Mouse (Mus musculus) hindbrain, embryonic 13.5 days (tissue): ENCODE data around the gene Wdhd1. TPM values are rescaled to one million over a fixed set of nuclear protein-coding genes. Genes with fewer than 3 reads are reported as not detected.

Experiments
- ATAC-seq: fragments of 200-750 bp; cut with Nextera tagmentation; 2 replicates; pipeline ENCODE4 v1.8.0; 2017; ENCODE audit warnings: moderate TSS enrichment; ENCODE audit not compliant: low FRiP score
- H3K27ac ChIP-seq: fragments of 300-500 bp; sonication (generic); 2 replicates; pipeline ENCODE4 v1.5.1; 2015; ENCODE audit warnings: inconsistent platforms, mild to moderate bottlenecking, moderate library complexity
- H3K27me3 ChIP-seq: fragments of 300-500 bp; sonication (generic); 2 replicates; pipeline ENCODE4 v1.6.1; 2015; ENCODE audit warnings: mild to moderate bottlenecking, inconsistent platforms
- H3K36me3 ChIP-seq: fragments of 300-500 bp; sonication (generic); 2 replicates; pipeline ENCODE4 v1.6.1; 2015; ENCODE audit warnings: mild to moderate bottlenecking, inconsistent platforms
- H3K4me1 ChIP-seq: fragments of 300-500 bp; sonication (generic); replicated peaks from 2 replicates; pipeline ENCODE4 v1.6.1; 2015; ENCODE audit warnings: inconsistent platforms
- H3K4me2 ChIP-seq: fragments of 300-500 bp; sonication (generic); 2 replicates; pipeline ENCODE4 v1.6.1; 2015; ENCODE audit warnings: inconsistent platforms, mild to moderate bottlenecking, moderate library complexity
- H3K4me3 ChIP-seq: fragments of 300-500 bp; sonication (generic); 2 replicates; pipeline ENCODE4 v1.5.1; 2015; ENCODE audit warnings: mild to moderate bottlenecking, inconsistent platforms
- H3K9ac ChIP-seq: fragments of 300-500 bp; sonication (generic); 2 replicates; pipeline ENCODE4 v1.6.1; 2015; ENCODE audit warnings: mild to moderate bottlenecking, inconsistent platforms
- H3K9me3 ChIP-seq: fragments of 300-500 bp; sonication (generic); 2 replicates; pipeline ENCODE4 v1.6.1; 2016; ENCODE audit warnings: inconsistent platforms
- WGBS: fragments of 180-500 bp; shearing (Covaris S2); methylation state at CpG from one replicate; pipeline ENCODE4 v1.1.7; 2015; 5-methylcytosine and 5-hydroxymethylcytosine counted together
- polyA plus RNA-seq: library from polyadenylated mRNA; unstranded; fragments of >200 nt; fragmentation: Nextera tagmentation; extraction: Ambion mirVana; gene quantifications from 2 replicates; pipeline ENCODE4 v1.2.1, GENCODE M21; 2015

The Wdhd1 gene
- polyA plus RNA-seq, 1 experiment from 2014 or later = 17.7 TPM

- Histone ChIP-seq H3K27ac (peak overlapping the region; percentile 99), H3K27me3 (no peaks in the 10 kb centered on the region), H3K36me3 (no peaks in the 10 kb centered on the region), H3K4me1 (peaks cover 42% of the 10 kb centered on the region), H3K4me3 (peak overlapping the region; percentile 94), H3K9ac (peak overlapping the region; percentile 96), H3K4me2 (peak overlapping the region; percentile 89), H3K9me3 (no peaks in the 10 kb centered on the region)
- under 1% methylated on average over 24 of the region's 38 CpGs for WGBS
- ATAC-seq = peak; percentile 90
Measured at GRCm38 (mm10) chr14:47298408-47298792, 21.7 kb upstream of the Wdhd1 start.

- Histone ChIP-seq H3K4me3 (peak within 1 kb of the TSS; percentile 94), H3K36me3 (no peaks in the 10 kb centered on the region), H3K27ac (peak within 1 kb of the TSS; percentile 99), H3K9me3 (no peaks in the 10 kb centered on the region), H3K9ac (peak within 1 kb of the TSS; percentile 96), H3K4me2 (peak within 1 kb of the TSS; percentile 89), H3K27me3 (no peaks in the 10 kb centered on the region), H3K4me1 (peaks cover 39% of the 10 kb centered on the region)
- 2% methylated on average over 34 of the region's 34 CpGs for WGBS
- peak; percentile 94 for ATAC-seq
Measured at GRCm38 (mm10) chr14:47297785-47298407, 21.2 kb upstream of the Wdhd1 start, which contains the start of gene Mapk1ip1l. Gene Mapk1ip1l (plus strand): TSS chr14:47298266.

- Histone ChIP-seq H3K36me3 (no peaks in the 10 kb centered on the region), H3K9ac (no peak overlapping the region), H3K4me3 (no peak overlapping the region), H3K4me1 (peaks cover 28% of the 10 kb centered on the region), H3K9me3 (no peaks in the 10 kb centered on the region), H3K27ac (no peak overlapping the region), H3K27me3 (no peaks in the 10 kb centered on the region), H3K4me2 (no peak overlapping the region)
- 82% methylated on average over 2 of the region's 2 CpGs for WGBS
- no peak for ATAC-seq
Measured at GRCm38 (mm10) chr14:47296232-47296631, 19.6 kb upstream of the Wdhd1 start.

- no peak overlapping the region for H3K4me2 ChIP-seq
- WGBS = 48% methylated on average over 4 of the region's 4 CpGs
- H3K9ac ChIP-seq = no peak overlapping the region
- no peaks in the 10 kb centered on the region for H3K27me3 ChIP-seq
- H3K4me3 ChIP-seq = no peak overlapping the region
- H3K36me3 ChIP-seq = peaks cover 9% of the 10 kb centered on the region
- no peak overlapping the region for H3K27ac ChIP-seq
- no peaks in the 10 kb centered on the region for H3K9me3 ChIP-seq
- ATAC-seq = no peak
- H3K4me1 ChIP-seq = peaks cover 10% of the 10 kb centered on the region
Measured at GRCm38 (mm10) chr14:47294136-47294535, 17.5 kb upstream of the Wdhd1 start.

- H3K27ac ChIP-seq = no peak overlapping the region
- H3K4me1 ChIP-seq = 0 out of 2 replicates have a peak, but pooled peaks cover 3% of the 10 kb centered on the region
- WGBS = 83% methylated on average over 1 of the region's 1 CpGs
- no peaks in the 10 kb centered on the region for H3K27me3 ChIP-seq
- ATAC-seq = no peak
- H3K4me3 ChIP-seq = no peak overlapping the region
- H3K9me3 ChIP-seq = no peaks in the 10 kb centered on the region
- H3K4me2 ChIP-seq = no peak overlapping the region
- no peak overlapping the region for H3K9ac ChIP-seq
- peaks cover 9% of the 10 kb centered on the region for H3K36me3 ChIP-seq
Measured at GRCm38 (mm10) chr14:47291772-47292171, 15.1 kb upstream of the Wdhd1 start.

- 89% methylated on average over 5 of the region's 5 CpGs for WGBS
- Histone ChIP-seq H3K9me3 (no peaks in the 10 kb centered on the region), H3K4me1 (no peaks in the 10 kb centered on the region; the same call in 1 of the 2 replicates), H3K36me3 (peaks cover 9% of the 10 kb centered on the region), H3K27me3 (no peaks in the 10 kb centered on the region), H3K4me3 (no peak overlapping the region), H3K4me2 (no peak overlapping the region), H3K9ac (no peak overlapping the region), H3K27ac (no peak overlapping the region)
- ATAC-seq = no peak
Measured at GRCm38 (mm10) chr14:47287021-47287420, 10.4 kb upstream of the Wdhd1 start.

- no peaks in the 10 kb centered on the region for H3K9me3 ChIP-seq
- no peak overlapping the region for H3K9ac ChIP-seq
- peaks cover 9% of the 10 kb centered on the region for H3K36me3 ChIP-seq
- WGBS = 90% methylated on average over 1 of the region's 1 CpGs
- no peak overlapping the region for H3K27ac ChIP-seq
- no peaks in the 10 kb centered on the region for H3K27me3 ChIP-seq
- no peak overlapping the region for H3K4me2 ChIP-seq
- ATAC-seq = no peak
- H3K4me1 ChIP-seq = no peaks in the 10 kb centered on the region; the same call in 1 of the 2 replicates
- H3K4me3 ChIP-seq = no peak overlapping the region
Measured at GRCm38 (mm10) chr14:47286215-47286614, 9.6 kb upstream of the Wdhd1 start.

GRCm38 (mm10) chr14:47285271-47285670 lies 8.6 kb upstream of the Wdhd1 start:
- no peak overlapping the region for H3K4me2 ChIP-seq
- H3K27me3 ChIP-seq = no peaks in the 10 kb centered on the region
- H3K27ac ChIP-seq = no peak overlapping the region
- no peak overlapping the region for H3K9ac ChIP-seq
- H3K36me3 ChIP-seq = peaks cover 4% of the 10 kb centered on the region
- no peaks in the 10 kb centered on the region; the same call in 1 of the 2 replicates for H3K4me1 ChIP-seq
- no peak for ATAC-seq
- no peak overlapping the region for H3K4me3 ChIP-seq
- H3K9me3 ChIP-seq = no peaks in the 10 kb centered on the region
- WGBS = 95% methylated on average over 2 of the region's 2 CpGs

GRCm38 (mm10) chr14:47283568-47283967 lies 6.9 kb upstream of the Wdhd1 start:
- no peak overlapping the region for H3K27ac ChIP-seq
- ATAC-seq = no peak
- no peaks in the 10 kb centered on the region; the same call in 1 of the 2 replicates for H3K4me1 ChIP-seq
- 95% methylated on average over 7 of the region's 7 CpGs for WGBS
- H3K36me3 ChIP-seq = no peaks in the 10 kb centered on the region
- H3K9ac ChIP-seq = no peak overlapping the region
- no peaks in the 10 kb centered on the region for H3K9me3 ChIP-seq
- no peaks in the 10 kb centered on the region for H3K27me3 ChIP-seq
- no peak overlapping the region for H3K4me2 ChIP-seq
- H3K4me3 ChIP-seq = no peak overlapping the region

GRCm38 (mm10) chr14:47281535-47281934 lies 4.9 kb upstream of the Wdhd1 start:
- no peak for ATAC-seq
- Histone ChIP-seq H3K4me3 (no peak overlapping the region), H3K27me3 (no peaks in the 10 kb centered on the region), H3K36me3 (no peaks in the 10 kb centered on the region), H3K27ac (no peak overlapping the region), H3K4me1 (peaks cover 6% of the 10 kb centered on the region), H3K9me3 (no peaks in the 10 kb centered on the region), H3K9ac (no peak overlapping the region), H3K4me2 (no peak overlapping the region)
- 94% methylated on average over 4 of the region's 4 CpGs for WGBS

- Histone ChIP-seq H3K4me1 (peaks cover 22% of the 10 kb centered on the region), H3K27me3 (no peaks in the 10 kb centered on the region), H3K9me3 (no peaks in the 10 kb centered on the region), H3K4me3 (no peak overlapping the region), H3K9ac (no peak overlapping the region), H3K36me3 (no peaks in the 10 kb centered on the region), H3K27ac (no peak overlapping the region), H3K4me2 (no peak overlapping the region)
- 80% methylated on average over 2 of the region's 2 CpGs for WGBS
- ATAC-seq = no peak
Measured at GRCm38 (mm10) chr14:47279058-47279457, 2.4 kb upstream of the Wdhd1 start.

- Histone ChIP-seq H3K27ac (peak overlapping the region; percentile 95), H3K4me3 (peak overlapping the region; percentile 67), H3K36me3 (peaks cover 11% of the 10 kb centered on the region), H3K4me1 (peaks cover 22% of the 10 kb centered on the region), H3K9ac (peak overlapping the region; percentile 81), H3K27me3 (no peaks in the 10 kb centered on the region), H3K9me3 (no peaks in the 10 kb centered on the region), H3K4me2 (peak overlapping the region; percentile 72)
- 2% methylated on average over 22 of the region's 22 CpGs for WGBS
- peak; percentile 39 for ATAC-seq
Measured at GRCm38 (mm10) chr14:47276036-47276603, 537 bp downstream of the Wdhd1 start.

- WGBS = 33% methylated on average over 3 of the region's 3 CpGs
- peak overlapping the region; percentile 67 for H3K4me3 ChIP-seq
- H3K4me2 ChIP-seq = peak overlapping the region; percentile 72
- H3K27ac ChIP-seq = no peak overlapping the region
- H3K27me3 ChIP-seq = no peaks in the 10 kb centered on the region
- peaks cover 22% of the 10 kb centered on the region for H3K4me1 ChIP-seq
- no peak for ATAC-seq
- peaks cover 15% of the 10 kb centered on the region for H3K36me3 ChIP-seq
- peak overlapping the region; percentile 81 for H3K9ac ChIP-seq
- H3K9me3 ChIP-seq = no peaks in the 10 kb centered on the region
Measured at GRCm38 (mm10) chr14:47275417-47275816, 1.2 kb downstream of the Wdhd1 start.
